Mouse (Mus musculus) liver, embryonic 13.5 days (tissue): ENCODE data around the gene Gal3st2. TPM values are rescaled to one million over a fixed set of nuclear protein-coding genes. Genes with fewer than 3 reads are reported as not detected.
A peak's percentile ranks its signal among the peaks of the same experiment; 100 is the strongest.
"Not testable (repeated sequence)": the region's sequence is repeated elsewhere in the genome, so short reads cannot be mapped to it uniquely, and the experiment has no call there.

Experiments used
- ATAC-seq: fragments of 200-750 bp; cut with Nextera tagmentation; 2 replicates; pipeline ENCODE4 v1.8.0; 2017; ENCODE audit warnings: low read depth, mild to moderate bottlenecking, moderate number of reproducible peaks, moderate library complexity
- DNase-seq: peaks from one replicate; pipeline ENCODE4 v3.0.0; 2022
- H3K27ac ChIP-seq: fragments of 300-500 bp; sonication (generic); 2 replicates; pipeline ENCODE4 v1.5.1; 2015; ENCODE audit warnings: moderate library complexity, mild to moderate bottlenecking, inconsistent platforms
- H3K27me3 ChIP-seq: fragments of 300-500 bp; sonication (generic); 2 replicates; pipeline ENCODE4 v1.6.1; 2015; ENCODE audit warnings: mild to moderate bottlenecking, inconsistent platforms
- H3K36me3 ChIP-seq: fragments of 300-500 bp; sonication (generic); 2 replicates; pipeline ENCODE4 v1.6.1; 2015; ENCODE audit warnings: mild to moderate bottlenecking, inconsistent platforms
- H3K4me1 ChIP-seq: fragments of 300-500 bp; sonication (generic); replicated peaks from 2 replicates; pipeline ENCODE4 v1.6.1; 2015; ENCODE audit warnings: inconsistent platforms
- H3K4me2 ChIP-seq: fragments of 300-500 bp; sonication (generic); 2 replicates; pipeline ENCODE4 v1.6.1; 2015; ENCODE audit warnings: inconsistent platforms, mild to moderate bottlenecking, moderate library complexity
- H3K4me3 ChIP-seq: fragments of 300-500 bp; sonication (generic); replicated peaks from 2 replicates; pipeline ENCODE4 v1.5.1; 2015; ENCODE audit warnings: mild to moderate bottlenecking, inconsistent platforms
- H3K9ac ChIP-seq: fragments of 300-500 bp; sonication (generic); 2 replicates; pipeline ENCODE4 v1.6.1; 2015; ENCODE audit warnings: mild to moderate bottlenecking, inconsistent platforms
- H3K9me3 ChIP-seq: fragments of 300-500 bp; sonication (generic); replicated peaks from 2 replicates; pipeline ENCODE4 v1.6.1; 2016; ENCODE audit warnings: inconsistent platforms
- WGBS: fragments of 180-500 bp; shearing (Covaris S2); methylation state at CpG from one replicate; pipeline ENCODE4 v1.1.7; 2015; ENCODE audit not compliant: insufficient replicate concordance; 5-methylcytosine and 5-hydroxymethylcytosine counted together
- polyA plus RNA-seq: library from polyadenylated mRNA; unstranded; fragments of >200 nt; fragmentation: Nextera tagmentation; extraction: Ambion mirVana; gene quantifications from 2 replicates; pipeline ENCODE4 v1.2.1, GENCODE M21; 2015

Gal3st2 gene
- polyA plus RNA-seq, result not detected in 2 replicates

DNA sequence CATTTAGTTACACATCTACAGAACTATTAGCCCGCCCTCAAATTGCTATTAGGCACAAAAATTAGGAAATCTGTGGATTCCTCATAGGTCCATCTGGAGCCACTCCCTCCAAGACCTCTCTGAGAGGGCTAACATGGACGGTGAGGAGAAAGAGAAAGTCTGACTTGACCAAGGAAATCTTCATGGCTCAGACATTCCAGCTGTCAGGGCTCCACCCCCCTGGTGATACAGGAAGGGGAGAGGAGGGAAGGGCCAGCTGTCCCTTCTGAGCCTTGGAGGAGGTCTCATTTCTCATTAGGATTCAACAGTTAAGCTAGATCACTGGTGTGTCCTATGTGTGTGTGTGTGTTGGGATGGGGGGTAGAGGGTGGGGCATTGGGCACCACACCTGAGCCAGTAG is at the start of gene Gal3st2:
Gene Gal3st2 (plus strand): TSS at position 259 of the 400 bp plus-strand sequence.
- not testable (repeated sequence) for H3K4me2 ChIP-seq, H3K4me3 ChIP-seq, H3K9ac ChIP-seq, H3K36me3 ChIP-seq, ATAC-seq, H3K4me1 ChIP-seq, H3K27me3 ChIP-seq, H3K27ac ChIP-seq, H3K9me3 ChIP-seq, DNase-seq
- 25% methylated on average over 2 of the region's 2 CpGs for WGBS

GRCm38 (mm10) chr1:93811495-93812039 is 49.5 kb upstream of the Gal3st2 start:
- ATAC-seq, result no peak
- H3K4me2 ChIP-seq, result no peak overlapping the region
- WGBS, result 74% methylated on average over 8 of the region's 8 CpGs

DNA sequence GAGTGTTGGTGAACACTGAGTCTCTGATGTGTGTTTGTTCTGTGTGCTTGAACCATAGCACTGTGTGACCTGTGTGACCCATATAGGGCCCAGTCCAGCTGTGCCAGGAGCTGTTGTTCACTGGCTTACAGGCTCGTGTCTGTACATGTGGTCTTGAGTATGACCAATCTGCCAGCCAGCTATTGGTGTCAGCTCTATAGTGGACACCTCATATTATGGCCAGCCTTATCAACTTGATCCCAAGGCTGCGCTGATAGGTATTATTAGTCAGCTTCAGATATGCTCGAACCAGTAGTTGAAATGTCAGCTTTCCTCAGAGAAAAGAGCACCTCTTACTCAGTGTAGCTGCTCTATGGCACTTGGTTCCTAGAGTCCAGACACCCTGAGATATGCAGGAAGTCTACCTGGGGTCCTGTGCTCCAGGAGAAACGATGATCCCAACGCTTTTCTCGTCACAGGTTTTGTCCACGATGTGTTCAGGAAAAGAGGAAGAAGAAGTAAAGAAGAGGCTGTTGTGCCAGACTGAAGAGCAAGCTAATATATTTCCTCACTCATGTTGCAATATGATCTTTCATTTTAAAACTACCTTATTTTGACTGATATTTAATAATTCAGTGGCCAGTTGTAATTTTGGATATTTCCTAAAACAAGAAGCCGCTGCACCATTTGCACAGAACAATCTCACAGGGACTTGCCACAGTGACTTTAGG is 43.1 kb upstream of the Gal3st2 start:
- DNase-seq (no peak), ATAC-seq (no peak)
- Histone ChIP-seq H3K27me3 (no peaks in the 10 kb centered on the region), H3K9ac (no peak overlapping the region), H3K4me1 (peaks cover 2% of the 10 kb centered on the region; the same call in 1 of the 2 replicates), H3K9me3 (no peaks in the 10 kb centered on the region), H3K27ac (no peak overlapping the region), H3K4me3 (no peak overlapping the region), H3K36me3 (peaks cover 85% of the 10 kb centered on the region), H3K4me2 (no peak overlapping the region)
- 78% methylated on average over 8 of the region's 8 CpGs for WGBS

More at GRCm38 (mm10) chr1:93811495-93812039, 49.5 kb upstream of the Gal3st2 start:
- no peak overlapping the region for H3K4me3 ChIP-seq
- peaks cover under 1% of the 10 kb centered on the region; the same call in 1 of the 2 replicates for H3K4me1 ChIP-seq
- H3K36me3 ChIP-seq, result peaks cover 89% of the 10 kb centered on the region
- no peaks in the 10 kb centered on the region for H3K27me3 ChIP-seq
- no peak overlapping the region for H3K27ac ChIP-seq
- H3K9me3 ChIP-seq, result no peaks in the 10 kb centered on the region
- DNase-seq, result no peak
- H3K9ac ChIP-seq, result no peak overlapping the region

- H3K9ac ChIP-seq, result no peak overlapping the region
- no peak for DNase-seq
- H3K9me3 ChIP-seq, result no peaks in the 10 kb centered on the region
- H3K4me1 ChIP-seq, result peaks cover 9% of the 10 kb centered on the region
- WGBS, result 83% methylated on average over 7 of the region's 7 CpGs
- H3K4me2 ChIP-seq, result no peak overlapping the region
- ATAC-seq, result no peak
- H3K27ac ChIP-seq, result no peak overlapping the region
- H3K4me3 ChIP-seq, result no peak overlapping the region
- H3K36me3 ChIP-seq, result peaks cover 77% of the 10 kb centered on the region
- H3K27me3 ChIP-seq, result no peaks in the 10 kb centered on the region
Observed at GRCm38 (mm10) chr1:93818722-93819121, 42.4 kb upstream of the Gal3st2 start.

GRCm38 (mm10) chr1:93823796-93824495 is 37.2 kb upstream of the Gal3st2 start:
- Histone ChIP-seq H3K4me3 (peak overlapping the region; percentile 69; the same call in 1 of the 2 replicates), H3K4me1 (peaks cover 32% of the 10 kb centered on the region), H3K4me2 (peak overlapping the region; percentile 90), H3K36me3 (peaks cover 25% of the 10 kb centered on the region), H3K27ac (peak overlapping the region; percentile 100), H3K9ac (peak overlapping the region; percentile 78), H3K9me3 (no peaks in the 10 kb centered on the region), H3K27me3 (no peaks in the 10 kb centered on the region)
- no peak for DNase-seq
- ATAC-seq, result no peak
- WGBS, result 62% methylated on average over 3 of the region's 3 CpGs

- Histone ChIP-seq H3K36me3 (peaks cover 19% of the 10 kb centered on the region), H3K27ac (peak within 1 kb of the TSS; percentile 100), H3K4me2 (peak within 1 kb of the TSS; percentile 90), H3K27me3 (no peaks in the 10 kb centered on the region), H3K9ac (peak within 1 kb of the TSS; percentile 78), H3K9me3 (no peaks in the 10 kb centered on the region), H3K4me3 (peak within 1 kb of the TSS; percentile 69), H3K4me1 (peaks cover 32% of the 10 kb centered on the region)
- peak; percentile 25 for ATAC-seq
- WGBS, result 10% methylated on average over 10 of the region's 10 CpGs
- DNase-seq, result no peak
Observed at GRCm38 (mm10) chr1:93824609-93825008, 36.5 kb upstream of the Gal3st2 start, which contains the start of gene D2hgdh. TSS of gene D2hgdh (plus strand) at chr1:93824909.

GRCm38 (mm10) chr1:93825105-93825674 is 35.9 kb upstream of the Gal3st2 start:
- Histone ChIP-seq H3K9me3 (no peaks in the 10 kb centered on the region), H3K27me3 (no peaks in the 10 kb centered on the region), H3K4me2 (peak overlapping the region; percentile 90), H3K27ac (peak overlapping the region; percentile 100), H3K36me3 (peaks cover 13% of the 10 kb centered on the region), H3K9ac (peak overlapping the region; percentile 78), H3K4me1 (peaks cover 32% of the 10 kb centered on the region), H3K4me3 (peak overlapping the region; percentile 69)
- ATAC-seq (peak; percentile 99), DNase-seq (peak; percentile 93)
- WGBS, result under 1% methylated on average over 30 of the region's 30 CpGs

DNA sequence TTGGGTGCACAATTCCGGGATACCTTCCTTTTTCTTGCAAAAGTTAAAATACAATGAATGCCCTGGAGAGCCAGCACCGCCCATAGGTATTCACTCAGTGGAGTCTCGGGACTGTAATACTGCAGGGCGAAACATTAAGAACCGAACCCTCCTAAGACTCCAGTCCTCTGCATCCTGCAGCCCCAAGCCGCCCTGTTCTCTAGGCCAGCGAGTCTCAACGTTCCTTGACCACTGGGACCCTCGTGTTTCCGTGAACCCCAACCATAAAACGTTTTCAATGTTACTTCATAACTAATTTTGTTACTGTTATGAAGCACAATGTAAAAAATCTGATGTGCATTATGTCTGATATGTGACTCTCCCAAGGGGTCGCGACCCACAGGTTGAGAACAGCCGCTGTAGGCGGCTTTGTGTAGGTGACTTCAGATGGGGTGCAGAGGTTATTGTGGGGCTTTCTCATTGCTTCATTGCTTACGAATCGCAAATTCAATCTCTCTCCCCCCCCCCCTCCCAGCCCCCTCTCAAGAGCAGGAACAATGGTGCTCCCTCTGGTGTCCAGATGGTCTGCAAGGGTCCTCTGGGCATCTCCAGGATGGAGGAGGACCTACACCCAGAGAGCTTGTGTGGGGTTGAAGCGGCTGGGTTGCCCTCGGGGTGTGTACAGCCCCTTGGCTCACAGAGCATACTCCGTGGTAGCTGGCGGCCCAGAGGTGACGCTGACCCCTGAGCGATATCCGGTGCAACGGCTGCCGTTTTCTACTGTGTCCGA is 35.2 kb upstream of the Gal3st2 start:
- ATAC-seq (no peak), DNase-seq (no peak)
- peak overlapping the region; percentile 78 for H3K9ac ChIP-seq
- peaks cover 7% of the 10 kb centered on the region for H3K36me3 ChIP-seq
- peak overlapping the region; percentile 90 for H3K4me2 ChIP-seq
- H3K9me3 ChIP-seq, result no peaks in the 10 kb centered on the region
- no peaks in the 10 kb centered on the region for H3K27me3 ChIP-seq
- peaks cover 32% of the 10 kb centered on the region for H3K4me1 ChIP-seq
- 41% methylated on average over 27 of the region's 27 CpGs for WGBS
- peak overlapping the region; percentile 100 for H3K27ac ChIP-seq
- H3K4me3 ChIP-seq, result peak overlapping the region; percentile 69

DNA sequence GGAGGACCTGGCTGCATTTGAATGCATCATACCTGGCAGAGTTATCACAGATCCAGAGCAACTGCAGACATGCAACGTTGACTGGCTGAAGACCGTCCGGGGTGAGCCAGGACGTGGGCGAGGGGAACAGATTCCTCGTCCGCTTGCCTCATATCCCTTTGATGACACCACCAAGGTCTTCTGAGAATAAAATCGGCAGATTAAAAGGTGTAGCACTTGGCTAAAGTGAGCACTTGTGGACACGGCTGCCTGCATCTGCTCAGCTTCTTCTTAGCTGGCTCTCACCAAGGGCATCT is 34.6 kb upstream of the Gal3st2 start:
- H3K9me3 ChIP-seq, result no peaks in the 10 kb centered on the region
- H3K4me3 ChIP-seq, result peak overlapping the region; percentile 69
- H3K4me2 ChIP-seq, result peak overlapping the region; percentile 90
- H3K27ac ChIP-seq, result 0 out of 2 replicates have a peak overlapping the region, but pooled peaks have one; percentile 100
- H3K9ac ChIP-seq, result peak overlapping the region; percentile 78; the same call in 1 of the 2 replicates
- peaks cover 32% of the 10 kb centered on the region for H3K4me1 ChIP-seq
- H3K36me3 ChIP-seq, result peaks cover 2% of the 10 kb centered on the region
- 90% methylated on average over 9 of the region's 9 CpGs for WGBS
- DNase-seq (no peak), ATAC-seq (no peak)
- no peaks in the 10 kb centered on the region for H3K27me3 ChIP-seq

- H3K27me3 ChIP-seq, H3K9ac ChIP-seq, DNase-seq, H3K4me2 ChIP-seq, H3K27ac ChIP-seq, H3K4me1 ChIP-seq, ATAC-seq, H3K4me3 ChIP-seq, H3K9me3 ChIP-seq: not testable (repeated sequence)
- peaks cover 14% of the 10 kb centered on the region for H3K36me3 ChIP-seq
- WGBS, result 56% methylated on average over 2 of the region's 4 CpGs
Observed at GRCm38 (mm10) chr1:93832754-93833360, 28.2 kb upstream of the Gal3st2 start.
